Mouse (Mus musculus): ENCODE data around the gene Slc30a10. TPM values are rescaled to one million over a fixed set of nuclear protein-coding genes. Genes with fewer than 3 reads are reported as not detected.

The Slc30a10 gene
- polyA plus RNA-seq (2012; rRNA removed; ENCODE audit: low replicate concordance): not detected in 2 replicates

GRCm38 (mm10) chr1:185454575-185454954 is at the start of gene Slc30a10:
Gene Slc30a10 (plus strand): TSS chr1:185454848.

Other genes starting within 250 kb of the Slc30a10 start
- 39.9 and 51.1 TPM in 2 replicates for gene Iars2, start 125.5 kb upstream of the Slc30a10 start, polyA plus RNA-seq (2012; rRNA removed; ENCODE audit: low replicate concordance)
- gene Bpnt1, start 122.7 kb upstream of the Slc30a10 start, polyA plus RNA-seq (2012; rRNA removed; ENCODE audit: low replicate concordance): 82.3 and 97.8 TPM in 2 replicates
- 15.8 and 19.9 TPM in 2 replicates for gene Eprs, start 91.8 kb upstream of the Slc30a10 start, polyA plus RNA-seq (2012; rRNA removed; ENCODE audit: low replicate concordance)

Data from subcutaneous adipose tissue, adult 2 months (tissue).